Mouse (Mus musculus) embryonic facial prominence, embryonic 13.5 days (tissue): ENCODE measurements at regions not wholly inside any gene's neighbourhood (a gene's known extent, or its start where the extent isn't known, plus 50 kb on each side); places are given as distances from the start of the nearest gene placed in this dataset.
A peak's percentile ranks its signal among the peaks of the same experiment; 100 is the strongest.

ENCODE experiments used
- ATAC-seq: fragments of 200-750 bp; cut with Nextera tagmentation; 2 replicates; pipeline ENCODE4 v1.8.0; 2017; ENCODE audit warnings: low read depth; ENCODE audit not compliant: insufficient number of reproducible peaks, insufficient read depth, low FRiP score, low TSS enrichment
- H3K27ac ChIP-seq: fragments of 300-500 bp; sonication (generic); 2 replicates; pipeline ENCODE4 v1.5.1; 2015; ENCODE audit warnings: moderate library complexity, mild to moderate bottlenecking, inconsistent platforms
- H3K27me3 ChIP-seq: fragments of 300-500 bp; sonication (generic); 2 replicates; pipeline ENCODE4 v1.6.1; 2015; ENCODE audit warnings: mild to moderate bottlenecking, inconsistent platforms
- H3K36me3 ChIP-seq: fragments of 300-500 bp; sonication (generic); 2 replicates; pipeline ENCODE4 v1.6.1; 2015; ENCODE audit warnings: mild to moderate bottlenecking, inconsistent platforms
- H3K4me1 ChIP-seq: fragments of 300-500 bp; sonication (generic); 2 replicates; pipeline ENCODE4 v1.6.1; 2015; ENCODE audit warnings: inconsistent platforms
- H3K4me2 ChIP-seq: fragments of 300-500 bp; sonication (generic); 2 replicates; pipeline ENCODE4 v1.6.1; 2015; ENCODE audit warnings: moderate library complexity, mild to moderate bottlenecking, inconsistent platforms
- H3K4me3 ChIP-seq: fragments of 300-500 bp; sonication (generic); 2 replicates; pipeline ENCODE4 v1.5.1; 2015; ENCODE audit warnings: mild to moderate bottlenecking, inconsistent platforms
- H3K9ac ChIP-seq: fragments of 300-500 bp; sonication (generic); 2 replicates; pipeline ENCODE4 v1.6.1; 2015; ENCODE audit warnings: mild to moderate bottlenecking, inconsistent platforms
- H3K9me3 ChIP-seq: fragments of 300-500 bp; sonication (generic); 2 replicates; pipeline ENCODE4 v1.6.1; 2016; ENCODE audit warnings: inconsistent platforms
- WGBS: fragments of 180-500 bp; shearing (Covaris S2); methylation state at CpG from one replicate; pipeline ENCODE4 v1.1.7; 2015; ENCODE audit warnings: mixed read lengths; 5-methylcytosine and 5-hydroxymethylcytosine counted together

- 86% methylated on average over 5 of the region's 5 CpGs for WGBS
- Histone ChIP-seq H3K27me3 (no peaks in the 10 kb centered on the region), H3K36me3 (no peaks in the 10 kb centered on the region), H3K9ac (no peak overlapping the region), H3K9me3 (no peaks in the 10 kb centered on the region), H3K4me1 (peaks cover 21% of the 10 kb centered on the region), H3K4me3 (no peak overlapping the region), H3K27ac (no peak overlapping the region), H3K4me2 (no peak overlapping the region)
- ATAC-seq = no peak
Observed at GRCm38 (mm10) chr13:97678991-97679390, 81.4 kb downstream of the Gm10260 start.

- Histone ChIP-seq H3K27me3 (no peaks in the 10 kb centered on the region), H3K36me3 (no peaks in the 10 kb centered on the region), H3K4me3 (no peak overlapping the region), H3K27ac (no peak overlapping the region), H3K4me1 (peaks cover 25% of the 10 kb centered on the region), H3K9ac (no peak overlapping the region), H3K9me3 (no peaks in the 10 kb centered on the region), H3K4me2 (no peak overlapping the region)
- no peak for ATAC-seq
- WGBS = 60% methylated on average over 8 of the region's 8 CpGs
Observed at GRCm38 (mm10) chr13:97676536-97677048, 83.8 kb downstream of the Gm10260 start.

GRCm38 (mm10) chr13:97673107-97673506 lies 87.3 kb downstream of the Gm10260 start:
- Histone ChIP-seq H3K4me1 (peaks cover 49% of the 10 kb centered on the region), H3K27ac (no peak overlapping the region), H3K4me2 (no peak overlapping the region), H3K27me3 (no peaks in the 10 kb centered on the region), H3K4me3 (no peak overlapping the region), H3K36me3 (no peaks in the 10 kb centered on the region), H3K9ac (no peak overlapping the region), H3K9me3 (no peaks in the 10 kb centered on the region)
- WGBS = 89% methylated on average over 5 of the region's 5 CpGs
- no peak for ATAC-seq

- ATAC-seq = no peak
- Histone ChIP-seq H3K4me3 (no peak overlapping the region), H3K9ac (no peak overlapping the region), H3K9me3 (no peaks in the 10 kb centered on the region), H3K27me3 (no peaks in the 10 kb centered on the region), H3K27ac (no peak overlapping the region), H3K4me1 (peaks cover 51% of the 10 kb centered on the region), H3K36me3 (no peaks in the 10 kb centered on the region), H3K4me2 (no peak overlapping the region)
- 37% methylated on average over 7 of the region's 7 CpGs for WGBS
Observed at GRCm38 (mm10) chr13:97672038-97672675, 88.3 kb downstream of the Gm10260 start.

GRCm38 (mm10) chr13:97669366-97669765 lies 91.1 kb downstream of the Gm10260 start:
- peak overlapping the region; percentile 78 for H3K27ac ChIP-seq
- 48% methylated on average over 8 of the region's 8 CpGs for WGBS

GRCm38 (mm10) chr13:97668910-97669309 lies 91.5 kb downstream of the Gm10260 start:
- Histone ChIP-seq H3K9ac (no peak overlapping the region), H3K27me3 (no peaks in the 10 kb centered on the region), H3K4me1 (peaks cover 42% of the 10 kb centered on the region), H3K36me3 (no peaks in the 10 kb centered on the region), H3K9me3 (no peaks in the 10 kb centered on the region), H3K4me3 (no peak overlapping the region), H3K27ac (peak overlapping the region; percentile 78), H3K4me2 (no peak overlapping the region)
- no peak for ATAC-seq
- 28% methylated on average over 5 of the region's 5 CpGs for WGBS

More at GRCm38 (mm10) chr13:97669366-97669765, 91.1 kb downstream of the Gm10260 start:
- H3K4me2 ChIP-seq = no peak overlapping the region
- H3K4me1 ChIP-seq = peaks cover 42% of the 10 kb centered on the region
- ATAC-seq = no peak
- H3K4me3 ChIP-seq = no peak overlapping the region
- H3K36me3 ChIP-seq = no peaks in the 10 kb centered on the region
- H3K9me3 ChIP-seq = no peaks in the 10 kb centered on the region
- no peak overlapping the region for H3K9ac ChIP-seq
- no peaks in the 10 kb centered on the region for H3K27me3 ChIP-seq

- WGBS = 83% methylated on average over 7 of the region's 7 CpGs
- H3K4me2 ChIP-seq = no peak overlapping the region
- no peaks in the 10 kb centered on the region for H3K9me3 ChIP-seq
- no peak overlapping the region for H3K27ac ChIP-seq
- no peak for ATAC-seq
- H3K9ac ChIP-seq = no peak overlapping the region
- no peak overlapping the region for H3K4me3 ChIP-seq
- no peaks in the 10 kb centered on the region for H3K27me3 ChIP-seq
- no peaks in the 10 kb centered on the region for H3K36me3 ChIP-seq
- H3K4me1 ChIP-seq = peaks cover 43% of the 10 kb centered on the region
Observed at GRCm38 (mm10) chr13:97667313-97667712, 93.1 kb downstream of the Gm10260 start.

GRCm38 (mm10) chr13:97666761-97667160 lies 93.7 kb downstream of the Gm10260 start:
- H3K4me3 ChIP-seq = no peak overlapping the region
- H3K9me3 ChIP-seq = no peaks in the 10 kb centered on the region
- no peak for ATAC-seq
- no peaks in the 10 kb centered on the region for H3K36me3 ChIP-seq
- WGBS = 69% methylated on average over 4 of the region's 4 CpGs
- no peaks in the 10 kb centered on the region for H3K27me3 ChIP-seq
- no peak overlapping the region for H3K9ac ChIP-seq
- no peak overlapping the region for H3K27ac ChIP-seq
- no peak overlapping the region for H3K4me2 ChIP-seq
- peaks cover 37% of the 10 kb centered on the region for H3K4me1 ChIP-seq

- no peaks in the 10 kb centered on the region for H3K27me3 ChIP-seq
- ATAC-seq = no peak
- no peaks in the 10 kb centered on the region for H3K9me3 ChIP-seq
- H3K27ac ChIP-seq = no peak overlapping the region
- peaks cover 29% of the 10 kb centered on the region for H3K4me1 ChIP-seq
- H3K4me3 ChIP-seq = no peak overlapping the region
- H3K36me3 ChIP-seq = no peaks in the 10 kb centered on the region
- H3K9ac ChIP-seq = no peak overlapping the region
- WGBS = 77% methylated on average over 1 of the region's 1 CpGs
- no peak overlapping the region for H3K4me2 ChIP-seq
Observed at GRCm38 (mm10) chr13:97665226-97665625, 95.2 kb downstream of the Gm10260 start.

- H3K36me3 ChIP-seq = no peaks in the 10 kb centered on the region
- peaks cover 9% of the 10 kb centered on the region for H3K4me1 ChIP-seq
- H3K27ac ChIP-seq = peak overlapping the region; percentile 88
- 28% methylated on average over 8 of the region's 8 CpGs for WGBS
- peak overlapping the region; percentile 7; the same call in 1 of the 2 replicates for H3K4me2 ChIP-seq
- H3K4me3 ChIP-seq = no peak overlapping the region
- no peak overlapping the region for H3K9ac ChIP-seq
- no peaks in the 10 kb centered on the region for H3K27me3 ChIP-seq
- peak; percentile 87 for ATAC-seq
- H3K9me3 ChIP-seq = no peaks in the 10 kb centered on the region
Observed at GRCm38 (mm10) chr13:97662741-97663140, 97.7 kb downstream of the Gm10260 start.

- 69% methylated on average over 2 of the region's 2 CpGs for whole genome bisulfite sequencing
- H3K27ac ChIP-seq = no peak overlapping the region
- ATAC-seq = no peak
Observed at GRCm38 (mm10) chr13:97656618-97657017, 103.8 kb downstream of the Gm10260 start.

GRCm38 (mm10) chr13:97652279-97652678 lies 108.2 kb downstream of the Gm10260 start:
- no peak overlapping the region for H3K4me2 ChIP-seq
- peaks cover 8% of the 10 kb centered on the region; the same call in 1 of the 2 replicates for H3K4me1 ChIP-seq
- 84% methylated on average over 9 of the region's 9 CpGs for WGBS
- H3K9ac ChIP-seq = no peak overlapping the region
- H3K27me3 ChIP-seq = no peaks in the 10 kb centered on the region
- no peak overlapping the region for H3K4me3 ChIP-seq
- H3K27ac ChIP-seq = no peak overlapping the region
- no peaks in the 10 kb centered on the region for H3K36me3 ChIP-seq
- H3K9me3 ChIP-seq = no peaks in the 10 kb centered on the region
- no peak for ATAC-seq

More at GRCm38 (mm10) chr13:97656618-97657017, 103.8 kb downstream of the Gm10260 start:
- H3K27me3 ChIP-seq = no peaks in the 10 kb centered on the region
- H3K36me3 ChIP-seq = no peaks in the 10 kb centered on the region
- no peak overlapping the region for H3K4me3 ChIP-seq
- no peaks in the 10 kb centered on the region for H3K9me3 ChIP-seq
- H3K9ac ChIP-seq = no peak overlapping the region
- no peak overlapping the region for H3K4me2 ChIP-seq
- peaks cover 5% of the 10 kb centered on the region; the same call in 1 of the 2 replicates for H3K4me1 ChIP-seq
